Comparison of ENCODE assay signal across 8 mouse cellular contexts in genomic region chr1:171036550-171037324, GRCm38 (mm10). TPM values are rescaled to one million over a fixed set of nuclear protein-coding genes. Genes with fewer than 3 reads are reported as not detected.
A peak's percentile ranks its signal among the peaks of the same experiment; 100 is the strongest.
DNase-seq lines count a peak whose midpoint lies in the region; ATAC-seq lines count a peak whose summit lies in the region.

No protein-coding gene starts in this region.

- peak overlapping the region; percentile 69 for H3K4me2 ChIP-seq in embryonic facial prominence, embryonic 13.5 days
- peak overlapping the region; percentile 62 for H3K4me2 ChIP-seq in limb, embryonic 12.5 days
- peak overlapping the region; percentile 55 for H3K4me2 ChIP-seq in midbrain, embryonic 14.5 days (ENCODE audit: low read length)

- H3K27me3 ChIP-seq in embryonic facial prominence, embryonic 13.5 days: peaks cover 33% of the 10 kb centered on the region
- peaks cover 38% of the 10 kb centered on the region for H3K27me3 ChIP-seq in limb, embryonic 12.5 days
- 0 out of 2 replicates have a peak, but pooled peaks cover 7% of the 10 kb centered on the region for H3K27me3 ChIP-seq in midbrain, embryonic 14.5 days (ENCODE audit: control insufficient read depth, insufficient read depth, low read length)

- H3K9ac ChIP-seq in embryonic facial prominence, embryonic 13.5 days: no peak overlapping the region
- no peak overlapping the region for H3K9ac ChIP-seq in limb, embryonic 12.5 days (replicated peaks)
- H3K9ac ChIP-seq in midbrain, embryonic 14.5 days (replicated peaks; ENCODE audit: low read length): no peak overlapping the region; the same call in 1 of the 2 replicates

- peak; percentile 91 for DNase-seq in 3T3-L1 (ENCODE audit: low read depth, low spot score)
- DNase-seq in adrenal gland, postnatal 10 days: peak; percentile 85
- DNase-seq in heart, adult 8-10 months (ENCODE audit: low spot score): peak; percentile 88
- DNase-seq in kidney, adult 8-10 months: peak; percentile 57 to 74
- DNase-seq in midbrain, embryonic 14.5 days: peak; percentile 92
- DNase-seq in spleen, postnatal 14 days (ENCODE audit: low spot score in 2 of 2): peak; percentile 49 to 69

- peak overlapping the region; percentile 42 for H3K4me3 ChIP-seq in embryonic facial prominence, embryonic 13.5 days
- peak overlapping the region; percentile 36 for H3K4me3 ChIP-seq in limb, embryonic 12.5 days (replicated peaks)
- peak overlapping the region; percentile 35 for H3K4me3 ChIP-seq in midbrain, embryonic 14.5 days (replicated peaks; ENCODE audit: low read depth, low read length)

- 3% methylated on average over 22 of the region's 22 CpGs for WGBS in embryonic facial prominence, embryonic 13.5 days
- 5% methylated on average over 22 of the region's 22 CpGs for WGBS in limb, embryonic 12.5 days
- WGBS in midbrain, embryonic 14.5 days: 3% methylated on average over 22 of the region's 22 CpGs

- no peaks in the 10 kb centered on the region for H3K9me3 ChIP-seq in embryonic facial prominence, embryonic 13.5 days
- no peaks in the 10 kb centered on the region for H3K9me3 ChIP-seq in limb, embryonic 12.5 days
- no peaks in the 10 kb centered on the region for H3K9me3 ChIP-seq in midbrain, embryonic 14.5 days (ENCODE audit: control insufficient read depth, low read length)

- no peak overlapping the region for H3K27ac ChIP-seq in embryonic facial prominence, embryonic 13.5 days
- H3K27ac ChIP-seq in limb, embryonic 12.5 days: no peak overlapping the region
- no peak overlapping the region for H3K27ac ChIP-seq in midbrain, embryonic 14.5 days (replicated peaks; ENCODE audit: low read depth, low read length)

- no peak for ATAC-seq in embryonic facial prominence, embryonic 13.5 days (ENCODE audit: insufficient number of reproducible peaks, insufficient read depth, low FRiP score, low TSS enrichment, low read depth)
- ATAC-seq in limb, embryonic 12.5 days (ENCODE audit: insufficient number of reproducible peaks, insufficient read depth, low FRiP score, low TSS enrichment, low read depth): no peak
- ATAC-seq in midbrain, embryonic 14.5 days (ENCODE audit: low FRiP score, low TSS enrichment): peak; percentile 73

- H3K4me1 ChIP-seq in embryonic facial prominence, embryonic 13.5 days: peaks cover 12% of the 10 kb centered on the region; the same call in 1 of the 2 replicates
- peaks cover 11% of the 10 kb centered on the region for H3K4me1 ChIP-seq in limb, embryonic 12.5 days (replicated peaks)
- peaks cover 3% of the 10 kb centered on the region; the same call in 1 of the 2 replicates for H3K4me1 ChIP-seq in midbrain, embryonic 14.5 days (ENCODE audit: control insufficient read depth, insufficient read depth, low read length)

- H3K36me3 ChIP-seq in embryonic facial prominence, embryonic 13.5 days: no peaks in the 10 kb centered on the region
- H3K36me3 ChIP-seq in limb, embryonic 12.5 days: no peaks in the 10 kb centered on the region
- H3K36me3 ChIP-seq in midbrain, embryonic 14.5 days (ENCODE audit: control insufficient read depth, insufficient read depth, low read length): no peaks in the 10 kb centered on the region

RNA-seq across cellular contexts. Expression of gene Fcgr4, which starts 18.0 kb away (rescaled TPM):
- total RNA-seq in adrenal gland, postnatal 10 days (2021): 1 to 10 TPM in 1 of 2 experiments, under 1 TPM in 1; 0.85 to 1.2 TPM
- polyA plus RNA-seq in embryonic facial prominence, embryonic 13.5 days (2015; fragmentation: Nextera tagmentation; extraction: Ambion mirVana): 0.41 and 0.55 TPM in 2 replicates
- 1 to 10 TPM in 1 of 4 experiments, under 1 TPM in 2, not detected in 1; 0.22 to 1.4 (median 0.50) TPM for total RNA-seq in heart, adult 8-10 months (2022)
- polyA plus RNA-seq in limb, embryonic 12.5 days (2016; fragmentation: Nextera tagmentation; extraction: Ambion mirVana): 0.17 and 0.21 TPM in 2 replicates
- polyA plus RNA-seq in midbrain, embryonic 14.5 days (2014; fragmentation: Nextera tagmentation; extraction: Ambion mirVana): 1.5 TPM in 1 of 2 replicates, not detected in the other

RNA-seq across cellular contexts. Expression of gene Fcgr3, which starts 28.0 kb away (rescaled TPM):
- 10 to 100 TPM in 1 of 2 experiments, 1 to 10 TPM in 1; 9.8 to 10.4 TPM for total RNA-seq in adrenal gland, postnatal 10 days (2021)
- 9.4 and 10.1 TPM in 2 replicates for polyA plus RNA-seq in embryonic facial prominence, embryonic 13.5 days (2015; fragmentation: Nextera tagmentation; extraction: Ambion mirVana)
- total RNA-seq in heart, adult 8-10 months (2022): 10 to 100 TPM in 2 of 4 experiments, 1 to 10 TPM in 2; 7.8 to 13.7 (median 9.7) TPM
- polyA plus RNA-seq in limb, embryonic 12.5 days (2016; fragmentation: Nextera tagmentation; extraction: Ambion mirVana): 4.5 and 5.3 TPM in 2 replicates
- polyA plus RNA-seq in midbrain, embryonic 14.5 days (2014; fragmentation: Nextera tagmentation; extraction: Ambion mirVana): 2.5 and 8.3 TPM in 2 replicates
